Mouse (Mus musculus) adrenal gland, adult 18-20 months (tissue): ENCODE measurements around the gene Cers1. TPM values are rescaled to one million over a fixed set of nuclear protein-coding genes. Genes with fewer than 3 reads are reported as not detected.

Source experiments
- DNase-seq, 2 experiments: peaks; one replicate each; pipeline ENCODE4 v3.0.0; 2021 to 2022; ENCODE audit warnings: low spot score in 2 of 2
- long read RNA-seq, 2 experiments: library from polyadenylated mRNA; stranded (forward); transcript quantifications; one replicate each; pipeline ENCODE4 v2.0.0; 2021
- total RNA-seq, 2 experiments: library from RNA; stranded (reverse); gene quantifications; 1 replicate in 1 of 2; 2 replicates in 1 of 2; pipeline ENCODE4 v1.2.3; 2021

The Cers1 gene
- total RNA-seq = 1 to 10 TPM; 2.0 to 2.5 TPM
- long read RNA-seq, experiment 1, transcript Cers1-203 (8 exons, 2,728 nt) = major isoform, 7 of 9 reads
- long read RNA-seq, experiment 1, partial matches to known transcripts = 1 of 9 reads
- long read RNA-seq, experiment 1, other reads (novel, unspliced or antisense) = 1 of 9 reads
- long read RNA-seq, experiment 2, transcript Cers1-203 (8 exons, 2,728 nt) = major isoform, 11 of 29 reads
- long read RNA-seq, experiment 2, partial matches to known transcripts = 1 of 29 reads
- long read RNA-seq, experiment 2, other reads (novel, unspliced or antisense) = 17 of 29 reads

- peak; percentile 58 to 65 for DNase-seq
Observed at GRCm38 (mm10) chr8:70315624-70316510, at the start of gene Cers1. Gene Cers1 (plus strand): TSS chr8:70315775.

GRCm38 (mm10) chr8:70267674-70268073 lies 47.9 kb upstream of the Cers1 start:
- DNase-seq = no peak

GRCm38 (mm10) chr8:70268311-70268710 lies 47.3 kb upstream of the Cers1 start:
- DNase-seq = no peak

GRCm38 (mm10) chr8:70268799-70269565 lies 46.6 kb upstream of the Cers1 start:
- no peak for DNase-seq

- peak in 1 of 2 experiments; percentile 29 for DNase-seq
Observed at GRCm38 (mm10) chr8:70272949-70273348, 42.6 kb upstream of the Cers1 start.

DNA sequence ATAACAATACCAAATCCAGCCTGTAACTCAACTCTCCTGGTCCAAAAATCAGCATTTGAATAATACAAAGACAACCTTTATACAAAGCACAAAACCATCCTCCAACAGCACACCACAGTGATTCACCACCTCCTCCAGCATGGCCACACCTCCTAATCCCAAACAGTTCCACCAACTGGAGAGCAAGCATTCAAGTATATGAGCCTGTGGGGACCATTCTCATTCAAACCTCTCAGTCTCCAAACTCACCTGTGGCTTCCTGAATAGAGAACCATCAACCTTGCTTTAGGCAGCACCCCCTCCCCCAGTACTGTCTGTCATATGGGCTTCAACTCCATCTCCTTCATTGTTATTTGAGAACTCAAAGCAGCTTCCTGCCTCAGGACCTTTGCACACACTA lies 41.2 kb upstream of the Cers1 start:
- no peak for DNase-seq

DNA sequence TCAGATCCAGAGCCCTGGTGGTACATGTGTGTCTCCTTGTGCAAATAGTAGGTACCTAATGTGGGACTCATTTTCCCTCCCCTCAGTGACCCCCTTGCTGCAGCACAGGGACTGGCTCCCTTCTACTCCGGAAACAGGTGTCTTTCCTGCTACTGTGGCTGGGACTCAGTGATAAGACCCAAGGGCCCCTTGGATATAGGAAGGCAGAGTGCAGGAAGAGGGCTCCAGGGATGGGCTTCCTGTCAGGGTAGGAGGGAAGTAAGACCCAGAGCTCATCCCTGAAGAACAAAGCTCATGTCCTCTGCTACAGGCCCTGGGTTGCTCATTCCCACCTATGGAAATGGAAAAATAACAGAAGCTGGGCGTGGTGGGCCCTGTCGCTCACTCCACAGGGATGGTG lies 39.1 kb upstream of the Cers1 start:
- no peak for DNase-seq

DNA sequence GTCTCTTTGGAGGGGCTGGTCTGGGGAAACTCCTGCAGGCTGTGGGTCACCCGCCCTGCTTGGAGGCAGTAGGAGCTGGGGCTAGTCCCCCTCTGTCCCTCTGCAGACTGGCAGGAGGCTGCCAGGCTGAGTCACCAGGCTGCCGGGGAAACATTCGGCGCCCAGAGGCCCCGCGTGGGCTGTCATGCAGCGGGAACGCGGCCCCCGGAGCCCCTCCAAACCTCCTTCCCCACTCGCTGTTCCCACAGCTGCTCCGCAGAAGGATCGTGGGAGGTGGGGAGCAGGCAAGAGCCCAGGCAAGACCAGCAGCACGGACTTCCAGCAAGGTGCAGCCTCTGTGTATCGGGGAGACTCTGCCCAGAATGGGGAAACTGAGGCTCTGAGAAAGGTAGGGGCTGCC lies 37.4 kb upstream of the Cers1 start:
- no peak for DNase-seq

- DNase-seq = no peak
Observed at GRCm38 (mm10) chr8:70279266-70279665, 36.3 kb upstream of the Cers1 start.

DNA sequence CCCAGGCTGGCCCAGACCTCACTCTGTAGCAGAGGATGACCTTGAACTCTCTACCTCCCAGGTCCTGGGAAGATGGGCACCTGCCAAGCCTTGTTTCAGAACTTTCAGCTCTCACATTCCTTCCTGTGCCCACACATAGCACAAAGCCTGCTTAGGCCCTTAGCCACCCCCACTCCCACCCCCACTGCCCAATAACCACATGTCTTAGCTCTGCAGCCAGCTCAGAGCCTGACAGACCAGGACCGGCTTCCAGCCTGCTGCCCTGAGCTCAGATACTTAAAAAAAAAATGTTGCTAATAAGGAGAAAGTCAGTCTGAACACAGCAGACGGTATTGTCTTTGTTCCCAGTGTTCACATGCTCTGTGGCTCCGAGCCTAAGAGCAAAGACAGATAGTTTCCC lies 34.6 kb upstream of the Cers1 start:
- no peak for DNase-seq

DNA sequence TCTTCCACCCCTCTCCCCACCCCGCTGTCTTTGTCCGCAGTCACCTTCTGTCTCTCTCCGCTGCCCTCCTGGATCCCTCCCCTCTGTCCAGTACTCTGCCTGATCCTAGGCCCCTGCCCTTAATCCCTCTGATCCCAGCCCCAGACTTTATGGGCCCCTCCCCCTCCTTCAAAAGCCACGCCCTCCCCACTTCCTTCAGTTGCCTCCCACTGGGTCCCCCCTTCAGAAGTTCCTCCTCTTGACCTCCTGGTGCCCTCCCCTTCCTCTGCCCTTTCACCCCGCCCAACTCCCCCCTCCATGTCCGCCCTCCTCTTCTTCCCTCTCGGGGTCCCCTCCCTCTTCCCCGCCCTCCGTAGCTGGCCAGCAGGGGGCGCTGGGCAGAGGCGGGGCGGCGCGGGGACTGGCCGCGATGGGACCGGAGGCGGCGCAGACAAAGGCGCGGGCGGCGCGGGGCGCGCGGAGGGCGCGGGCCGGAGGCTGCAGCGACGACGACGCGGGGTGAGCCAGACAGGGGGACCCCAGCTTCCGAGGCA lies 32.9 kb upstream of the Cers1 start, which contains the start of gene Homer3:
TSS of gene Homer3 (plus strand) at position 225 of the 533 bp plus-strand sequence.
- DNase-seq = peak; percentile 91 to 97

DNA sequence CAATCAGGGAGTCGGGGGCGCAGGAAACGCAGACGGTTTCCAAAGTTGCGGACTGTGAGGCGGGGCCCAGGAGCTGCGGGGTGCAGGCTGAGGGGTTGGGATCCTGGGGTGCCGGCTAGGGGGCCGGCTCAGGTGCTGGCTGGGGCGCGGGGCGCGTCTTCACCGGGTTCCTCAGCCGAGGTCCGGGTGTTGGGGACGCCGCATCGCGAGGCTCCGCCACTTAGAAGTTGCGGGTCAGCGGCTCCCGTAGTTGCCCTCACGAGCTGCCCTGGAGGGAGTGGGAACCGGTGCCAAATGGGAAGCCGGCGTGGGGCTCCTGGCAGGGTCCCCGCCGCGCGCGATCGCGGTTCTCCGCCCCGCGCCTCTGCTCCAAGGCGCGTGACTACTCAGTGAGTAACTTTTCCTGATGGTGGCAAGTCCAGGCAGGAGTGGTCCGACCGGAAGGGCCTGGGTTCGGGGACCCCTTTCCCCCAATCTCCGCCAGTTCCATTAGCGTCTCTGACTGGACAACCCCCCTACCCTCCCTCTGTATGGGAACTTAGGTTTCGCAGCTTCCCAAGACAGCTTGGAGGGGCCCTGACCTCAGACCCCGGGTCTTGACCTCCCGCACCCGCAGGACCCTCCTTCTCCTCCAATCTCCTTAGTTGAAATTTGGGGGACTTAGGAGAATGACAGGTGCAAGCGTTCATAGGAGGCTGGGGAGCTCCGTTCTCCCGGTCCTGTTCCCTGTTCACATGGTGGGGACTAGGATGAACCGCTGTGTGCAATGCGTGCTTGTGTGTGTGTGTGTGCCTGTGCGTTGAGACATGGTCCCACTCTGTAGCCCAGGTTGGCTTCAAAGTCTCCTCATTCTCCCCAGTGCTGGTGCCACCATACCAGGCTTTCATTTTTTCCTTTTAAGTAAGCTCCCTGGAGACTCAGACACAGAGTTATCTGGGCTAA lies 32.2 kb upstream of the Cers1 start:
- DNase-seq = no peak

- DNase-seq = no peak
Observed at GRCm38 (mm10) chr8:70284421-70284820, 31.2 kb upstream of the Cers1 start.

- no peak for DNase-seq
Observed at GRCm38 (mm10) chr8:70285304-70285703, 30.3 kb upstream of the Cers1 start.

DNA sequence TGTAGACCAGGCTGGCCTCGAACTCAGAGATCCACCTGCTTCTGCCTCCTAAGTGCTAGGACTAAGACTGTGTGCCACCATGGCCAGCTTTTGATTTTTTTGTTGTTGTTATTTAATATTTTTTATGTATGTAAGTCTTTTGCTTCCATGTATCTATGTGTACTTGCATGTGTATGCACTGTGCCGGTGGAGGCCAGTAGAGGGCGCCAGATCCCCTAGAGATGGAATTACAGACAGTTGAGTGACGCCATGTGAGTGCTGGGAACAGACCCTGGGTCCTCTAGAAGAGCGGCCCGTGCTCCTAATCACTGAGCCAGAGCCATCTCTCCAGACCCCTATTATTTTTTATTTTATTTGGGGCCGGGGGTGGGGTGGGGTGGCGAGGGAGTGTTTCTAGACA lies 28.8 kb upstream of the Cers1 start:
- DNase-seq = no peak

DNA sequence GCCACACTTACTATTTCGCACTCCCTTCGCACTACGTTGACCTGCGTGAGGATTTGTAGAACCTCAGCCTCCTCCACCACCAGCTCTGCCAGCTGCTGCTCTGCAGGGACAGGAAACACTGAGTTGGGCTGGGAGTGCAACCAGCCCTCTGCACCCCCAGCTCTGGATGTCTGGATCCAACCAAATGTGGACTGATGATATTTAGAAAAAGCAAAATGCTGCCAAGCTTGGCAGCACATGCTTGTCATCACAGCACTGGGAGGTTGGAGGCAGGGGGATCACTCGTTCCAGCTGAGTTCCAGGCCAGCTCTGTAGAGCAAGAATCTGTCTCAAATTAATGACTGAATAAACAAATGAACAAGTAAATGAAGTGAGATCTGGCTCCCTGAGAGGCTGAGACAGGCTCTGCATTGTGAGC lies 21.6 kb upstream of the Cers1 start:
- DNase-seq = no peak

DNA sequence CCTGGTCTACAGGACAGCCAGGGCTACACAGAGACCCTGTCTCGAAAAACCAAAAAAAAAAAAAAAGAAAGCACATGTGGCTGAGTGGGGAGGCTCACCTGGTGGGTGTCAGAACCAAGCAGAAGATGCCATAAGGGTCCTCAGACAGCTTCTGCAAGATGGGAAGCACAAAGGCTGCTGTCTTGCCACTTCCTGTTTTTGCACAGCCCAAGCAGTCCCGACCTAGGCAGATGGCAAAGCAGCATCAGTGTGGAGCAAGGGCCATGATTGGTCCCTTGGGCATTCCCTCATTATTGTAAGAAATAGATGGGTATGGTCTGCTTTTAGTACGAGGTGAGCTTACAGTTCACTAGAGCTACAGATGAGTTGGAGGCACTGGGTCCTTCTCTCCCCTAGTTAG lies 14.7 kb upstream of the Cers1 start:
- DNase-seq = no peak

DNA sequence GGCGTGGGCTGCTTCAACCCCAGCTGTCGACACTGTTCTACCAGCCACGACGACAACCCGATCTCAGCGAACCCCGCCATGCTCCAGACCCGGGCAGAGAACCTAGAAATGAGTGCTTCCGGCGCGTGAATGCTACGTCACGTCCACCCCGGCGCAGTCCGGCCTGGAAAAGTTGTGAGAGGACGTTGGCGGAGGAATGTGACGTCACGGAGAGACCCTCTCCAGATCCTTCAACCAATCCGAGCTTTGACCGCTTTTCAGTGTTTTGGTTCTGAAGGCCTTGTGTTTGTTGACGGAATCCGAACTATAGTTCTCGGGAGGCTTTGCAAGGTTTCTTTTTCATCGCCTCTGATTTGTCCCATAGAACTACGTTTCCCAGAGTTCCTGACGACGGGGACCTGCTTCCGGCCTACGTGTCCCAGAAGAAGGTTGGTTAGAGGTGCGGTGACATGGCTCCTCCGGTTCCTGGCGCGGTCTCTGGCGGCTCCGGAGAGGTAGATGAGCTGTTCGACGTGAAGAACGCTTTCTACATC lies 13.2 kb upstream of the Cers1 start, which contains the start of the genes Ddx49 and Cope:
TSS of gene Ddx49 (minus strand) at position 132 of the 533 bp plus-strand sequence.
TSS of gene Cope (plus strand) at position 161 of the 533 bp plus-strand sequence.
- DNase-seq = peak; percentile 91 to 94

DNA sequence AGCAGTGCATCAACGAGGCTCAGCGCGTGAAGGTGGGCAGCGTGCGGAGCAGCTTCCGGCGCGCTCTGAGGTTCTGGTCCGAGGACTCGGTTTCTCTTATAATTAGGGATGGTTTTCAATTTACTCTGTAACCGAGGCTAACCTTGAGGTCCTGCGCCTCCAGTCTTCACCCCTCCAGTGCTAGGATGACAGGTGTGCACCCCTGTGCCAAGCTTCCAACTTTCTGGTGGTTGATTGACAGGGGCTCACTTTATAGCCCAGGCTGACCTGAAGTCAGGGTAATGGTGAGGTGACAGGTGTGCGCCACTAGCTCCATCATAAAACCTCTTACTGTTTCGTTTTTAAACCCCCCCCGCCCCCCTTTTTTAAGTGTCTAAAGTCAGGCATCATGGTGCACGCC lies 12.7 kb upstream of the Cers1 start:
- DNase-seq = no peak

DNA sequence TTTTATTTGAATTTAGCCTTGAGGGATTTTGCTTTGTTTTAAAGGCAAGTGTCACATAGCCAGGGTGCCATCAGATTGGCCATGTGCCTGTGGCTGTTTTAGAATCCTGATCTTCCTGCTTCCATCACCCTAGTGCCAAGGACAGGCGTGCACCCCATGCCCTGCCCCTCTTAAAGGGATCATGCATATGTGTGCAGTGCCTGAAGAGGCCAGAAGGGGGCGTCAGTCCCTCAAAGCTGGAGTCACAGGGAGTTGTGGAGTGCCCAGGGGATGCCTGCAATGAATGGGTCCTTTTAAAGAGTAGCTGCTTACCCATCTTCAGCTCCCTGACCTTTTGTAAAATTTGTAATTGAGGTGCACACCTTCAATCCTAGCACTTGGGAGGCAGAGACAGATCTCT lies 6.3 kb upstream of the Cers1 start:
- DNase-seq = no peak
